Mouse (Mus musculus): ENCODE measurements around the gene Tapbp. TPM values are rescaled to one million over a fixed set of nuclear protein-coding genes. Genes with fewer than 3 reads are reported as not detected.

Gene Tapbp
- total RNA-seq, 2 experiments from 2014 or later = 72.3 to 78.5 TPM

DNA sequence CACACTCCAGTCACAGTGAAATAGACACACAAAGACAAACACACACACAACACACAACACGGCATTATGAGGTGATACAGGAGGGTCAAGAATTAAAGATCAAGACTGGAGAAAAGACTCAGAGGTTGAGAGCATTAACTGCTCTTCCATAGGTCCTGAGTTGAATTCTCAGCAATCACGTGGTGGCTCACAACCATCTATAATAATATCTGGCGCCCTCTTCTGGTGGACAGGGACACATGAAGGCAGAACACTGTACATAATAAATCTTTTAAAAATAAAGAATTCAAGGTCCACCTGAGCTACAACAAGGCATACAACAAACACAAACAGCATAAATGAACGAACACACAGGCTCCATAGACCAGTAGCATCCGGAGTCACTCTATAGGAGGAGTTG is 53.2 kb downstream of the Tapbp start:
- DNase-seq = no peak

DNA sequence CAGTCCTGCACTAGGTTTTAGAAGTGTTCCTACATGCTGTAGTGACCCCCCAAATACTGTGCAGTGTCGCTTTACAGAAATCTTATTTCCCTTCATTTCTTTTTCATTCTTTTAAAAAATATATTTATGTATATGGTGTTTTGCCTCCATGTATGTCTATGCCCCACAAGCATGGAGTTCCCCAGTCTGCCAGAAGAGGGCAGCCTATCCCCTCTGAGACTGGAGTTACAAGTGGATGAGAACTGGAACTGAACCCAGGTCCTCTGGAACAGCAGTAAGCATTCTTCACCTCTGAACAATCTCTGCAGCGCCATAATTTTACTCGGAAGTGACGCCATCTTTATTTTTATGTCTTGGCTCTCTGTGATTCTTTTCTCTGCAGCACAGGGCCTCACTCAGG is 53.7 kb downstream of the Tapbp start:
- DNase-seq = no peak

DNA sequence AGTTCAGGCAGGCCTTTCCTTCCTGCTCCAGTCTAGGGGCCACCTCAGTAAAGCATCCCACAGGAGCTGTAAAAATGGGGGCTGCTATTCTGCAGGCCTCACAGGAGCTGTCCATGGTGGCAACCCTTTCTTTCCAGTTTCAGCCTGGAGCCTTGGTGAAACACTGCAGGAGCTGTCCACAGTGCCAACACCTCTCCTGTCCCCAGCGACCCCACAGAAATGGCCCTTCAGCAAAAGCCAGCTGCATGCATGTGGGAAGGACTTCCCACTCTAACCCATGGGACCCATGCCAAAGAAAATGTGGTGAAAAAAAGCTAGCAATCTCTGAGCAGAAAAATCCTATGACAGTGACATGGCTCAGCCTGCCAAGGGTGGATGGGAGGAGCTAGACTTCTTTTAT is 57.0 kb downstream of the Tapbp start:
- DNase-seq = peak; percentile 72

DNA sequence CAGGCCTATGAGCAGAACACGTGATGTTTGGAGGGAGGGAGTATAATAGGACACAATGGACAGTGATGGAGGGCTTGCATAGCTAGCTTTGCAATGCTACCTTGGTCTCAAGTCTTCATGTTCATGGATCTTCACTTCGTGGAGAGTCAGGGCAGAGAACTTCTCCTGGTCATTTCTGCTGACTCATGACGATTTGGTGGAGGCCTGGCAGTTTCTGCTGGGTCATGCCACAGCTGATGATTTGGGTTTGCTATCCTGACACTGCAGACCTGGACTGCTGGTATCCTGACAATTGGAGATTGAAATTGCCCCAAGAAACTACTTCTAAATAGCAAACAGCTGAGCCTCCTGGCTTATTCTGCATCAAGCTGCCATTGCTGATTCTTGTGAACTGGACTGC is 57.9 kb downstream of the Tapbp start:
- no peak for DNase-seq

DNA sequence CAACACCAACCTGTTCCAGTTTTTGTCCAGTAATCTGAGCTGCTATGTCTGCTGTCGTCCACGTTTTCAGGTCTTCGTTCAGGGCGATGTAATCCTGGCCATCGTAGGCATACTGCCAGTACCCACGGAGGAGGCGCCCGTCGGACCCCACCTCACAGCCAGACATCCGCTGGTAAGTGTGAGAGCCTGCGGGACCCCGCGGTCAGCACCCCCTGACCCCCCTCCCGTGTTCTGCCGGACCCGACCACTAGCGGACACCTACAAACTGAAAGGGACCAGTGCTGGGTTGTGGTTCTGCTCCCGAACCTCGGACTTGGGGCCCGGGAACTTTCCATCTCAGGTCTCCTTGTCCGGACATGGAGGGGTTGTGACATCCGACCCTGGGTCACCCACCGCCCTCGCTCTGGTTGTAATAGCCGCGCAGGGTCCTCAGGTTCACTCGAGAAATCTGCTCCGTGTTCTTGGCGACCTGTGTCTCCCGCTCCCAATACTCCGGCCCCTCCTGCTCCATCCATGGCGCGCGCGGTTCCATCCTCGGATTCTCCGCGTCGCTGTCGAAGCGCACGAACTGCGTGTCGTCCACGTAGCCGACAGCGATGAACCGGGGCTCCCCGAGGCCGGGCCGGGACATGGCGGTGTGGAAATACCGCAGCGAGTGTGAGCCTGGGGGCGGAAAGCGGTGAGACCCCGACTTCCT is 62.3 kb downstream of the Tapbp start:
- DNase-seq = no peak

DNA sequence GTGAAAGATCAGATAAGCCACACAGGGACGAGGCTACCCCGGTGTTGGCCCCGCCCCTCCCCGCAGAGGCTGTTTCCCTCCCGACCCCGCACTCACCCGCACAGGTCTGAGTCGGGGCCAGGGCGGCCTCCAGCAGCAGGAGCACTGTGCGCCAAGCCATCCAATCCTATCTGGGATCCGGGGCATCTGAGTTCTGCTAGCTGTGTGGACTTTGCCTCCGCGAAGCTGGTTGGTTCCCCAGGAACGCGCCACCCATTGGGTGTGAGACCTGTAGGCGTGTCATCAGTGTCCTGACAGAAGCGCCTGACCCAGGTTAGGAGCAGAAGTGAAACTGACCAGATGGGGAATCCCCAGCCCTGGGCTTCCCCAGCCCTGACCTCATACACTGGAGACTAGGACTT is 62.9 kb downstream of the Tapbp start:
- DNase-seq = peak; percentile 69

Small RNA genes lying within 50 kb of the gene (microRNA-seq; reads per million reads assigned to microRNA genes)
- 0 reads per million in 2 experiments for gene Gm27740

Other genes starting within 250 kb of the Tapbp start
- gene Hnrnpm, start 229.0 kb upstream of the Tapbp start, total RNA-seq (2021) = 100 to 1,000 TPM; 154 to 180 TPM
- 10 to 100 TPM; 84.4 to 96.9 TPM for gene March2, start 197.2 kb upstream of the Tapbp start, total RNA-seq (2021)
- 100 to 1,000 TPM; 333 to 343 TPM for gene Rab11b, start 155.4 kb upstream of the Tapbp start, total RNA-seq (2021)
- 10 to 100 TPM; 29.1 to 35.0 TPM for gene Angptl4, start 134.1 kb upstream of the Tapbp start, total RNA-seq (2021)
- 10 to 100 TPM; 57.5 to 58.5 TPM for gene Kank3, start 105.4 kb upstream of the Tapbp start, total RNA-seq (2021)
- gene Rps28, start 91.3 kb upstream of the Tapbp start, total RNA-seq (2021) = 1,000 to 10,000 TPM; 1,097 to 1,179 TPM
- gene Ndufa7, start 91.3 kb upstream of the Tapbp start, total RNA-seq (2021) = 100 to 1,000 TPM; 423 to 447 TPM
- gene Cd320, start 72.8 kb upstream of the Tapbp start, total RNA-seq (2021) = 10 to 100 TPM; 16.8 to 21.4 TPM
- not detected for gene Gm7029, start 42.1 kb upstream of the Tapbp start, total RNA-seq (2021)
- gene Kifc1, start 25.2 kb upstream of the Tapbp start, total RNA-seq (2021) = 10 to 100 TPM; 40.2 to 42.7 TPM
- gene Platr17, start 10.8 kb upstream of the Tapbp start, total RNA-seq (2021) = not detected
- gene Daxx, start 6.5 kb upstream of the Tapbp start, total RNA-seq (2021) = 10 to 100 TPM; 16.5 to 18.0 TPM
- gene Zbtb22, start within 50 bp of the Tapbp start, total RNA-seq (2021) = 10 to 100 TPM; 34.3 to 35.8 TPM
- 10 to 100 TPM; 56.5 to 58.1 TPM for gene Rgl2, start 13.6 kb downstream of the Tapbp start, total RNA-seq (2021)
- 10 to 100 TPM; 78.0 to 79.5 TPM for gene Pfdn6, start 24.4 kb downstream of the Tapbp start, total RNA-seq (2021)
- 10 to 100 TPM; 13.3 to 14.4 TPM for gene Wdr46, start 24.8 kb downstream of the Tapbp start, total RNA-seq (2021)
- gene B3galt4, start 35.6 kb downstream of the Tapbp start, total RNA-seq (2021) = 1 to 10 TPM; 2.3 to 2.9 TPM
- 10 to 100 TPM; 38.1 to 40.1 TPM for gene Vps52, start 39.9 kb downstream of the Tapbp start, total RNA-seq (2021)
- gene Rps18, start 40.1 kb downstream of the Tapbp start, total RNA-seq (2021) = 100 to 1,000 TPM; 648 to 719 TPM
- gene H2-K1, start 84.4 kb downstream of the Tapbp start, total RNA-seq (2021) = 10 to 100 TPM; 33.9 to 35.4 TPM
- gene Ring1, start 108.8 kb downstream of the Tapbp start, total RNA-seq (2021) = 10 to 100 TPM; 18.7 to 19.8 TPM
- 10 to 100 TPM; 63.6 to 69.6 TPM for gene H2-Ke6, start 112.2 kb downstream of the Tapbp start, total RNA-seq (2021)
- gene Slc39a7, start 115.8 kb downstream of the Tapbp start, total RNA-seq (2021) = 10 to 100 TPM; 83.8 to 86.5 TPM
- gene Rxrb, start 115.9 kb downstream of the Tapbp start, total RNA-seq (2021) = 10 to 100 TPM; 35.5 to 39.5 TPM
- gene Col11a2, start 123.5 kb downstream of the Tapbp start, total RNA-seq (2021) = 1 to 10 TPM; 1.4 to 2.2 TPM
- not detected for gene H2-Oa, start 176.4 kb downstream of the Tapbp start, total RNA-seq (2021)
- gene H2-DMa, start 203.6 kb downstream of the Tapbp start, total RNA-seq (2021) = 1 to 10 TPM; 5.6 to 6.0 TPM
- 100 to 1,000 TPM; 125 to 128 TPM for gene Brd2, start 206.7 kb downstream of the Tapbp start, total RNA-seq (2021)
- gene H2-DMb2, start 227.4 kb downstream of the Tapbp start, total RNA-seq (2021) = under 1 TPM; 0.55 to 0.72 TPM
- under 1 TPM; 0.26 to 0.68 TPM for gene H2-DMb1, start 237.2 kb downstream of the Tapbp start, total RNA-seq (2021)